Mouse (Mus musculus) lung, embryonic 16.5 days (tissue): ENCODE data around the gene Dpt. TPM values are rescaled to one million over a fixed set of nuclear protein-coding genes. Genes with fewer than 3 reads are reported as not detected.

ENCODE experiments used
- ATAC-seq: fragments of 200-750 bp; cut with Nextera tagmentation; 2 replicates; pipeline ENCODE4 v1.8.0; 2017; ENCODE audit warnings: low read depth, mild to moderate bottlenecking, moderate library complexity
- H3K27ac ChIP-seq: fragments of 300-500 bp; sonication (generic); 2 replicates; pipeline ENCODE4 v1.5.1; 2014; ENCODE audit warnings: mild to moderate bottlenecking, control low read depth, low read length
- H3K27me3 ChIP-seq: fragments of 300-500 bp; sonication (generic); 2 replicates; pipeline ENCODE4 v1.6.1; 2014; ENCODE audit warnings: low read depth, low read length, mixed read lengths; ENCODE audit not compliant: control insufficient read depth, insufficient read depth
- H3K36me3 ChIP-seq: fragments of 300-500 bp; sonication (generic); 2 replicates; pipeline ENCODE4 v1.6.1; 2014; ENCODE audit warnings: low read length; ENCODE audit not compliant: control insufficient read depth, insufficient read depth
- H3K4me1 ChIP-seq: fragments of 300-500 bp; sonication (generic); replicated peaks from 2 replicates; pipeline ENCODE4 v1.6.1; 2014; ENCODE audit warnings: low read length, mixed read lengths; ENCODE audit not compliant: control insufficient read depth, insufficient read depth
- H3K4me2 ChIP-seq: fragments of 300-500 bp; sonication (generic); 2 replicates; pipeline ENCODE4 v1.6.1; 2014; ENCODE audit warnings: low read depth, low read length, control low read depth
- H3K4me3 ChIP-seq: fragments of 300-500 bp; sonication (generic); 2 replicates; pipeline ENCODE4 v1.5.1; 2014; ENCODE audit warnings: mild to moderate bottlenecking, low read length, control low read depth
- H3K9ac ChIP-seq: fragments of 300-500 bp; sonication (generic); 2 replicates; pipeline ENCODE4 v1.6.1; 2014; ENCODE audit warnings: low read length, control low read depth
- H3K9me3 ChIP-seq: fragments of 300-500 bp; sonication (generic); 2 replicates; pipeline ENCODE4 v1.6.1; 2016; ENCODE audit warnings: low read length; ENCODE audit not compliant: control insufficient read depth
- WGBS: fragments of 180-500 bp; shearing (Covaris S2); extraction: QIAGEN DNeasy Blood & Tissue Kit; methylation state at CpG from one replicate; pipeline ENCODE4 v1.1.7; 2014; 5-methylcytosine and 5-hydroxymethylcytosine counted together
- polyA plus RNA-seq: library from polyadenylated mRNA; unstranded; fragments of >200 nt; fragmentation: Nextera tagmentation; extraction: Ambion mirVana; gene quantifications from 2 replicates; pipeline ENCODE4 v1.2.1, GENCODE M21; 2015

Gene Dpt
- polyA plus RNA-seq, result 36.4 and 48.2 TPM in 2 replicates

GRCm38 (mm10) chr1:164796471-164796870, at the start of gene Dpt:
Gene Dpt, plus strand, starts transcription at chr1:164796644.
- no peaks in the 10 kb centered on the region for H3K36me3 ChIP-seq
- H3K27me3 ChIP-seq, result no peaks in the 10 kb centered on the region
- H3K9me3 ChIP-seq, result no peaks in the 10 kb centered on the region
- H3K4me3 ChIP-seq, result peak within 1 kb of the TSS; percentile 17; the same call in 1 of the 2 replicates
- H3K27ac ChIP-seq, result no peak within 1 kb of the TSS
- no peak within 1 kb of the TSS for H3K9ac ChIP-seq
- no peaks in the 10 kb centered on the region for H3K4me1 ChIP-seq
- peak within 1 kb of the TSS; percentile 3; the same call in 1 of the 2 replicates for H3K4me2 ChIP-seq
- 71% methylated on average over 8 of the region's 8 CpGs for WGBS
- ATAC-seq, result peak; percentile 79

GRCm38 (mm10) chr1:164753736-164754135, 42.7 kb upstream of the Dpt start:
- Histone ChIP-seq H3K36me3 (no peaks in the 10 kb centered on the region), H3K4me3 (no peak overlapping the region), H3K27ac (no peak overlapping the region), H3K4me1 (no peaks in the 10 kb centered on the region), H3K4me2 (no peak overlapping the region), H3K27me3 (no peaks in the 10 kb centered on the region), H3K9ac (no peak overlapping the region), H3K9me3 (no peaks in the 10 kb centered on the region)
- WGBS, result 92% methylated on average over 4 of the region's 4 CpGs
- ATAC-seq, result no peak

- no peak for ATAC-seq
- H3K4me1 ChIP-seq, result no peaks in the 10 kb centered on the region
- no peak overlapping the region for H3K9ac ChIP-seq
- WGBS, result 77% methylated on average over 3 of the region's 3 CpGs
- no peak overlapping the region for H3K27ac ChIP-seq
- H3K4me2 ChIP-seq, result no peak overlapping the region
- no peak overlapping the region for H3K4me3 ChIP-seq
- H3K27me3 ChIP-seq, result no peaks in the 10 kb centered on the region
- H3K36me3 ChIP-seq, result no peaks in the 10 kb centered on the region
- H3K9me3 ChIP-seq, result no peaks in the 10 kb centered on the region
Observed at GRCm38 (mm10) chr1:164755671-164756070, 40.8 kb upstream of the Dpt start.

GRCm38 (mm10) chr1:164756951-164757350, 39.5 kb upstream of the Dpt start:
- 53% methylated on average over 2 of the region's 2 CpGs for WGBS
- Histone ChIP-seq H3K9ac (no peak overlapping the region), H3K4me2 (no peak overlapping the region), H3K4me3 (no peak overlapping the region), H3K27me3 (no peaks in the 10 kb centered on the region), H3K9me3 (no peaks in the 10 kb centered on the region), H3K36me3 (no peaks in the 10 kb centered on the region), H3K4me1 (no peaks in the 10 kb centered on the region), H3K27ac (no peak overlapping the region)
- ATAC-seq, result peak; percentile 26; the same call in 1 of the 2 replicates

- no peaks in the 10 kb centered on the region for H3K9me3 ChIP-seq
- no peak overlapping the region for H3K9ac ChIP-seq
- H3K27ac ChIP-seq, result no peak overlapping the region
- no peak overlapping the region for H3K4me3 ChIP-seq
- WGBS, result 58% methylated on average over 2 of the region's 2 CpGs
- no peaks in the 10 kb centered on the region for H3K36me3 ChIP-seq
- H3K4me1 ChIP-seq, result no peaks in the 10 kb centered on the region
- no peaks in the 10 kb centered on the region for H3K27me3 ChIP-seq
- H3K4me2 ChIP-seq, result no peak overlapping the region
- ATAC-seq, result no peak
Observed at GRCm38 (mm10) chr1:164758401-164758800, 38.0 kb upstream of the Dpt start.

GRCm38 (mm10) chr1:164762276-164762675, 34.2 kb upstream of the Dpt start:
- ATAC-seq, result no peak
- 51% methylated on average over 2 of the region's 2 CpGs for WGBS
- no peaks in the 10 kb centered on the region for H3K9me3 ChIP-seq
- H3K4me1 ChIP-seq, result no peaks in the 10 kb centered on the region
- H3K27ac ChIP-seq, result no peak overlapping the region
- no peak overlapping the region for H3K9ac ChIP-seq
- no peaks in the 10 kb centered on the region for H3K36me3 ChIP-seq
- H3K27me3 ChIP-seq, result no peaks in the 10 kb centered on the region
- H3K4me2 ChIP-seq, result no peak overlapping the region
- no peak overlapping the region for H3K4me3 ChIP-seq

- peak; percentile 83 for ATAC-seq
- no peaks in the 10 kb centered on the region for H3K9me3 ChIP-seq
- no peak overlapping the region for H3K4me2 ChIP-seq
- WGBS, result 34% methylated on average over 3 of the region's 3 CpGs
- no peaks in the 10 kb centered on the region for H3K4me1 ChIP-seq
- H3K4me3 ChIP-seq, result no peak overlapping the region
- H3K9ac ChIP-seq, result no peak overlapping the region
- no peaks in the 10 kb centered on the region for H3K27me3 ChIP-seq
- H3K27ac ChIP-seq, result peak overlapping the region; percentile 53
- H3K36me3 ChIP-seq, result no peaks in the 10 kb centered on the region
Observed at GRCm38 (mm10) chr1:164766646-164767045, 29.8 kb upstream of the Dpt start.

- Histone ChIP-seq H3K27me3 (no peaks in the 10 kb centered on the region), H3K4me3 (no peak overlapping the region), H3K4me1 (no peaks in the 10 kb centered on the region), H3K9me3 (peaks cover 8% of the 10 kb centered on the region), H3K9ac (no peak overlapping the region), H3K27ac (peak overlapping the region; percentile 59; the same call in 1 of the 2 replicates), H3K4me2 (no peak overlapping the region), H3K36me3 (no peaks in the 10 kb centered on the region)
- peak; percentile 89 for ATAC-seq
- WGBS, result 50% methylated on average over 7 of the region's 7 CpGs
Observed at GRCm38 (mm10) chr1:164770611-164771010, 25.8 kb upstream of the Dpt start.

GRCm38 (mm10) chr1:164780851-164781510, 15.5 kb upstream of the Dpt start:
- no peak overlapping the region for H3K27ac ChIP-seq
- no peaks in the 10 kb centered on the region for H3K9me3 ChIP-seq
- no peak overlapping the region for H3K4me3 ChIP-seq
- WGBS, result 41% methylated on average over 7 of the region's 7 CpGs
- no peak overlapping the region for H3K4me2 ChIP-seq
- no peak overlapping the region for H3K9ac ChIP-seq
- no peaks in the 10 kb centered on the region for H3K4me1 ChIP-seq
- ATAC-seq, result no peak
- no peaks in the 10 kb centered on the region for H3K36me3 ChIP-seq
- H3K27me3 ChIP-seq, result no peaks in the 10 kb centered on the region
